Mouse (Mus musculus): ENCODE data around the gene Suv39h2.

- TF ChIP-seq E2F4 (IDR thresholded peaks at IDR 0.05; ENCODE audit: borderline replicate concordance, low read depth, low read length) (no peak), ETS1 (IDR thresholded peaks at IDR 0.05; ENCODE audit: low read depth, low read length) (no peak), TAL1 (IDR thresholded peaks at IDR 0.05; ENCODE audit: low read length) (no peak), ZNF384 (IDR thresholded peaks at IDR 0.05; ENCODE audit: low read depth, low read length) (no peak), POLR2A (IDR thresholded peaks at IDR 0.05; ENCODE audit: control insufficient read depth in 1 of 2, insufficient read depth in 1 of 2, low read depth in 1 of 2, low read length in 2 of 2, poor library complexity in 1 of 2) (no peak), ZMIZ1 (IDR thresholded peaks at IDR 0.05; ENCODE audit: low read depth, low read length) (no peak), JUND (IDR thresholded peaks at IDR 0.05; ENCODE audit: low read depth, low read length) (no peak), GATA1 (IDR thresholded peaks at IDR 0.05; ENCODE audit: low read depth, low read length) (no peak), CTCF (IDR thresholded peaks at IDR 0.05 in 2 of 3, conservative IDR thresholded peaks at IDR 0.05 in 1 of 3; ENCODE audit: control insufficient read depth in 1 of 3, insufficient read depth in 1 of 3, low read depth in 2 of 3, low read length in 3 of 3, poor library complexity in 1 of 3, severe bottlenecking in 1 of 3) (no peak), NELFE (IDR thresholded peaks at IDR 0.05; ENCODE audit: low read depth, low read length) (no peak), SIN3A (IDR thresholded peaks at IDR 0.05; ENCODE audit: low read length) (no peak), CHD2 (IDR thresholded peaks at IDR 0.05; ENCODE audit: low read length) (no peak)
Observed at GRCm38 (mm10) chr2:3415676-3416075, 59.2 kb downstream of the Suv39h2 start.
